Mouse (Mus musculus) heart, adult 2 months (tissue): Measurements from ENCODE around the gene Aoah.

Source experiments
- CTCF ChIP-seq: fragments of 200-600 bp; IDR thresholded peaks from 2 replicates; pipeline ENCODE4 v1.8.1; 2022; ENCODE audit warnings: antibody characterized with exemption, mild to moderate bottlenecking, moderate library complexity
- POLR2A ChIP-seq: fragments of 200-500 bp; IDR thresholded peaks from 2 replicates; pipeline ENCODE4 v1.6.1; 2011; ENCODE audit warnings: mild to moderate bottlenecking, low read depth, low read length, control low read depth; ENCODE audit not compliant: insufficient read depth

GRCm38 (mm10) chr13:21040589-21041199 lies 246.8 kb downstream of the Aoah start:
- TF ChIP-seq CTCF (no peak), POLR2A (no peak)
